Mouse (Mus musculus) kidney, postnatal 4 days (tissue): ENCODE results near the gene Bcl2l10.
A peak's percentile ranks its signal among the peaks of the same experiment; 100 is the strongest.
"Not testable (repeated sequence)": the region's sequence is repeated elsewhere in the genome, so short reads cannot be mapped to it uniquely, and the experiment has no call there.

Experiments used
- DNase-seq, 2 experiments: peaks; one replicate each; pipeline ENCODE4 v3.0.0; 2021; ENCODE audit warnings: mixed read lengths in 2 of 2

Gene Bcl2l10

DNA sequence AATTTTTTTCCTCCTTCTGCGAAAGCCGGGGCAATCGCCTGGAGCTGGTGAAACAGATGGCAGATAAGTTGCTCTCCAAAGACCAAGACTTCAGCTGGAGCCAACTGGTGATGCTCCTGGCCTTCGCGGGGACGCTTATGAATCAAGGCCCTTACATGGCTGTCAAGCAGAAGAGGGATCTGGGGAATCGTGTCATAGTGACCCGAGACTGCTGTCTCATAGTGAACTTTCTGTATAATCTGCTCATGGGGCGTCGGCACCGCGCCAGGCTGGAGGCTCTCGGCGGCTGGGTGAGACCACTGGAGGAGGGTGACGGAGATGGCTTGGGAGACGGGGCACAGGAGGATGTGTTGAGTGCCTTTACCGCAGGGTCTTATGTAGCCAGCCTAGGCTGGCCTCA is 508 bp downstream of the Bcl2l10 start:
- no peak for DNase-seq

GRCm38 (mm10) chr9:75348641-75349040 is 1.1 kb downstream of the Bcl2l10 start:
- no peak for DNase-seq

DNA sequence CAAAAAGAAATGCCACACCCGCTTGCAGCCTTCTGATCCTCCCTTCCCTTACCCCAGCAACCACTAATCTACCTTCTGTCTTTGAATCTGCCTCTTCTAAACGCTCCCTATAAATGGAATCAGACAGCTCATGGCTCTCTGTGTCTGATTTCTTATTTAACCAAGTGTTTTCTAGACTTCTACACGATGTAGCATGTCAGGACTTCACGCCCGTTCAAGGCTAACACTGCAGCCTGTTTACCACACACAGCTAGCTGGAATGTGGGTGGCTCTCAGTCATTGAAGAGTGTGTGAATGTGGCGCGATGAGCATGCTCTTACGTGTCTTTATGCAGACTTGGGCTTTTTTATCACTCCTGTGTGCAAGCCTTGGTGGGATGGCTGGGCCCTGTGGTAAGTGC is 5.5 kb downstream of the Bcl2l10 start:
- no peak for DNase-seq

DNA sequence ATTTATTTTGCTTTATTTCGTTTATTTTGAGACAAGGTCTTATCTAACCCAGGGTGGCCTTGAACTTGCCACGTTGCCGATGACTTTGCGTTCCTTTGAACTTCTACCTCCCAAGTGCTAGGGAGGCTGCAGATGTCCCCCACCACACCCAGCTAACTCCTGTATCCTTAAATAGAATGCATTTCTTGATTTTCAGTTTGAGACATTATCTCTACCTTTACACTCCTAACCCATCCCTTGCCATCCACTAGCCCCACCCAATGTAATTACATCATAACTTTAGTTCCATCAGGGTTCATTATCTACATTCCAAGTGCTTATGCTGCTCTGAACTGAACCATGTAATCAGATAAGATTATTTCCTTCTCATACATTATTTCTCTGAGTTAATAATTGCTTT is 8.2 kb downstream of the Bcl2l10 start:
- DNase-seq, result no peak

- no peak for DNase-seq
Measured at GRCm38 (mm10) chr9:75357087-75357654, 9.6 kb downstream of the Bcl2l10 start.

DNA sequence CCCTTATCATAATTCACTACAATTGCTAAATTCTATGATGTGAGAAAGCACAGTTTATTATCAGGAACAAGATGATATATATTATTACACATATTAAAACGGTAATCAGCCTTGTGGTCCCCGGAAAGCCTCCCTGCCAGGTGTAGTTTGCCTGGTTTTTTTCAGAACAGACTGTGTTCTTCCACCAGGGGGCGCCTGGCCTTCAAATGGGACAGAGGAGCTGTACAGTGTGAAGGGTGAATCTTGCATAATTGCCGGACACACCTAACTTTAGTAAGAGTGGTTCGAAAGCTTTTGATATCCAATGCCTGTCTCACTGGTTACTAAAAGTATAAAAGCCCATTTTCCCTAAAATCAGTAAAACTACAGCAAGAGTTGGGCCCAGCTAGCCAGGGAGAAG is 14.1 kb downstream of the Bcl2l10 start:
- peak; percentile 87 to 89 for DNase-seq

GRCm38 (mm10) chr9:75362201-75362600 is 14.6 kb downstream of the Bcl2l10 start:
- DNase-seq, result no peak

DNA sequence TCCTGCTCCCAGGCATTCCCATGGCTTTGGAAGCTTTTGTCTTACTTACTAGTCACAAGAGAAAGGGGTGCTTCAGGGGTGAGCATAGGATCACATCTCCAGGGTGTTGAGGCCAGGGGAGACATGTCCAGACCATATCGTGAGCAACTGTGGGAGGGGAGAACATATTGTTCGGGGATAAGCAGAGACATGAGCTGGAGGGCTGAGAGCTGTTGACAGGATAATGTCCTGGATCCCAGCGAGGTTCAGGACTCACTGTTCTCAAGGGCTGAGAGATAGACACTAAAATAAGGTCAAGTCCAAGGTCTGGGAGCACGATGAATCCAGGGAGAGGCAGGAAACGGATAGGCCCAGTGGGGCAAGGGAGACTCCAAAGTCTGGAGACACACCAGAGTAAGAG is 15.4 kb downstream of the Bcl2l10 start:
- no peak for DNase-seq

GRCm38 (mm10) chr9:75363702-75364101 is 16.1 kb downstream of the Bcl2l10 start:
- DNase-seq, result not testable (repeated sequence)

DNA sequence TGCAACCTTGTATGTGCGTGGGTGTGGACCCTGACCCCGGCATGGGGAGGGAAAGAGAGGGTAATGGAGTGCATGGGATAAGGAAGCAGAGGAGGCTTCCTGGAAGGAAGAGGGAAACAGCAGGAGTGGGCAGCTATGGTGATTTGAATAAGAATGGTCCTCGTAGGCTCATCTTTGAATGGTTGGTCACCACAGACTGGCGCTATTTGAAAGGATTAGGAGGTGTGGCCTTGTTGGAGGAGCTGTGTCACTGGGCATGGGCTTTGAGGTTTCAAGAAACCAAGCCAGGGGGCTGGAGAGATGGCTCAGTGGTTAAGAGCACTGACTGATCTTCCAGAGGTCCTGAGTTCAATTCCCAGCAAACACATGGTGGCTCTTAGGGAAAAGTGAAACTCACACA is 17.6 kb downstream of the Bcl2l10 start:
- no peak for DNase-seq

DNA sequence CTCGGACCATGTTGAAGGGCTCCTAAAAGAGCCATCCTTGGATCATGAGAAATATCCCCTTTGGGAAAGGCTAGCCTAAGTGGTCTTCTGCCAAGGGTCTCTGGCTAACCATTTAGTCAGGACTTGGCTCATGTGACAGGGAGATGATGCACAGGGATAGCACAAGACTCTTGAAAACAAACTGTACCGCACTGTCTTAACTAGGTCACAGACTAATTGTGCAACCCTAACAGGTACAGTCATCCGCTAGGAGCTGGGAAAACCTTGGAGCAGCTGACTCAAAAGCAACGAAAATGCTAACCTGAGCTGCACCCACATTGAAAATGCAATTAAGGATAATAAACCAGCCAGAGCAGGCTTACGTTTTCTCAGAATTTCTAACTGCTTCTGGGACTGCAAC is 18.6 kb downstream of the Bcl2l10 start:
- no peak for DNase-seq

DNA sequence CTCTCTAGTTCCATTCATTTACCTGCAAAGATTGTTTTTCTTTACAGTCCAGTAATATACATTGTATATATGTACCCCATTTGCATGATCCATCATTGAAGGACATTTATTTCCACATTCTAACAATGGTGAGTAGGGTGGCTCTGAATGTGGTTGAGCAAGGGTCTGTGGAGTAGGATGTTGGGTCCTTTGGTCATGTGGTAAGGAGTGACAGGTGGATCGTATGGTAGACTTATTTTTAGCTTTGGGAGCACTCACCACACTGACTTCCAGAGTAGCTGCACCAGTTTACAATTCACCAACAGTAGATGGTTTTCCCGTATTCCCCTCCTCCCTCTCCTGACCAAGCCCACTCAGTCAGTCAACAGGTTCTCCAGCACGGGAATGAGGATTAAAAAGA is 21.2 kb downstream of the Bcl2l10 start:
- no peak for DNase-seq

GRCm38 (mm10) chr9:75375606-75376005 is 28.0 kb downstream of the Bcl2l10 start:
- no peak for DNase-seq

- no peak for DNase-seq
Measured at GRCm38 (mm10) chr9:75376428-75376827, 28.9 kb downstream of the Bcl2l10 start.

DNA sequence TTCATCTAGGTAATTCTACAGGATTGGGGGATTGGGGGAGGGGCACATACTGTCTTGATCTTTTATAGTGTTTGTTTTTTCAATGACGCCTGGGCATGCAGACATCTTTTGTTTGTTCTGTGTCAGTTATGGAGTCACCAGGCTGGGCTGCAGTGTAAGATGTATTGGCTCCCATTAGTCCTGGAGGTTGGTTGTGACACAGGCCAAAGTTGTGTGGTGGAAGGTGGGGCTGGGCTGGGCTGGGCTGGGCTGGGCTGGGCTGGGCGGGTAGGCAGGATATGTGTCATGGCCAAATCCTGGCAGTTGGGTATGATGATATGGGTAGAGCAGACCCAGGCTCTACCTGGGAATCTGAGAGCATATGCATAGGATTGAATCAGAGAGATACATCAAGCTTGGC is 31.2 kb downstream of the Bcl2l10 start:
- no peak for DNase-seq

- DNase-seq, result no peak
Measured at GRCm38 (mm10) chr9:75382825-75383224, 35.3 kb downstream of the Bcl2l10 start.

GRCm38 (mm10) chr9:75383785-75384184 is 36.2 kb downstream of the Bcl2l10 start:
- DNase-seq, result no peak

DNA sequence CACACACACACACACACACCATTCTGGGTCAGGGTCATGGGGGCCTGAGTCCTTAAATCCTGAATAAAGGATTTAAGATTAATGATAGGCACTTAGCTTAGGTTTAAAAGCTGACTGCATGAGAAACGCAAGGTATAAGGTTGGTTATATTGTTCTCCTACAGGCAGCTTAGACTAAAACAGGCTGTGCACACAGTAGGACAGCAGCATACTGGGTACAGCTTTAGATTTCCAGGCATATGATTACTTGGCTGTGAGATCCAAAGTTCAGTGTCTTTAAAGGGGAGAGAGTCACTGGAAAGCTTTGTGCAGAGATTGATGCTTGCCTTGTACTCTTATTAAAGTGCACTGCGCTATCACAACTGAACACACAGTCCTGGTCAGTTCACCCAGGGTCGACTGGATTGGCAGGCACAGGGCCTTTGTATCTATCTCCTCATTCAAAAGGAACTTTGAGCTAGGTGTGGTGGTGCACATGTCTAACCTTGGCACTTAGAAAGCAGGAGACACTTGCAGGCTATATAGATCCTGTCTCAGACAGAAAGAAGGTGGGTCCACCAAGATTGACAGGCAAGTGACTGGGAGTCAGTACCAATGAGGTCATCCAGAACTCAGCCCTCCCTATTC is 36.9 kb downstream of the Bcl2l10 start:
- DNase-seq, result no peak

GRCm38 (mm10) chr9:75385218-75385974 is 37.8 kb downstream of the Bcl2l10 start:
- no peak for DNase-seq

DNA sequence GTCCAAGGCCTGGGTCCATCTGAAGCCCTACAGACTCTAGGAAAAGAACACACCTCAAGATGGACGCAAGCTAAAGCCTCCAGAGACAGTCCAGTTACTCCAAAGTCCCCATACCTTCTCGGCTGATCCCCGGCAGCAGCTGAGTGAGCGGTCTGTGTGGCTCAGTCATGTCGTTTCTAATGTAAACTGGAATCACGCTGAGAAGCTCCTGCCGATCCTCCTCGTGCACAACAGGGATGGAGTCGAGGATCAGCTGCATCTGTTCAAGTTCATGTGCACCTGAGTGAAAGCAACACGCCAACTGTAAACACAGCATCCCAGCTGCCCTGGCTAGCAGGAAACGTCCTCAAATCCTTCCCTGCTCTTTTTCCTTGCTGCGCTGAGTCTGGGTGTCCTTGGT is 45.7 kb downstream of the Bcl2l10 start:
- no peak for DNase-seq

GRCm38 (mm10) chr9:75395971-75396370 is 48.4 kb downstream of the Bcl2l10 start:
- DNase-seq, result no peak

- DNase-seq, result no peak
Measured at GRCm38 (mm10) chr9:75399069-75399468, 51.5 kb downstream of the Bcl2l10 start.

GRCm38 (mm10) chr9:75400639-75401038 is 53.1 kb downstream of the Bcl2l10 start:
- no peak for DNase-seq
